Mouse (Mus musculus) liver, embryonic 14.5 days (tissue): ENCODE measurements around the gene Armc10. TPM values are rescaled to one million over a fixed set of nuclear protein-coding genes. Genes with fewer than 3 reads are reported as not detected.

Experiments
- ATAC-seq: fragments of 200-750 bp; cut with Nextera tagmentation; 2 replicates; pipeline ENCODE4 v1.8.0; 2017; ENCODE audit warnings: moderate number of reproducible peaks, mild to moderate bottlenecking, moderate library complexity; ENCODE audit not compliant: insufficient read depth
- DNase-seq, 3 experiments: peaks; one replicate each; pipeline ENCODE4 v3.0.0-alpha.2; 2012 to 2013; ENCODE audit warnings: low read depth in 3 of 3, low spot score in 3 of 3
- H3K27ac ChIP-seq: fragments of 300-500 bp; sonication (generic); 2 replicates; pipeline ENCODE4 v1.5.1; 2014; ENCODE audit warnings: moderate library complexity, mild to moderate bottlenecking, control low read depth, inconsistent platforms
- H3K27me3 ChIP-seq: fragments of 300-500 bp; sonication (generic); 2 replicates; pipeline ENCODE4 v1.6.1; 2014; ENCODE audit warnings: mild to moderate bottlenecking, low read length, moderate library complexity; ENCODE audit not compliant: control insufficient read depth, insufficient read depth
- H3K36me3 ChIP-seq: fragments of 300-500 bp; sonication (generic); replicated peaks from 2 replicates; pipeline ENCODE4 v1.6.1; 2014; ENCODE audit warnings: low read depth; ENCODE audit not compliant: control insufficient read depth, insufficient read depth
- H3K4me1 ChIP-seq, 2 experiments: fragments of 200-500 bp in 1 of 2; fragments of 300-500 bp in 1 of 2; sonication (generic) in 1 of 2; replicated peaks; 2 replicates each; pipeline ENCODE4 v1.6.1; 2012 to 2014; ENCODE audit warnings: antibody characterized with exemption in 1 of 2, inconsistent platforms in 1 of 2, low read length in 1 of 2; ENCODE audit not compliant: control insufficient read depth in 2 of 2, insufficient read depth in 2 of 2
- H3K4me2 ChIP-seq: fragments of 300-500 bp; sonication (generic); 2 replicates; pipeline ENCODE4 v1.6.1; 2014; ENCODE audit warnings: low read depth, mild to moderate bottlenecking, control low read depth, moderate library complexity
- H3K4me3 ChIP-seq, 2 experiments: fragments of 200-500 bp in 1 of 2; fragments of 300-500 bp in 1 of 2; sonication (generic) in 1 of 2; 2 replicates each; pipeline ENCODE4 v1.5.1; 2012 to 2014; ENCODE audit warnings: low read depth in 2 of 2, low read length in 2 of 2, mild to moderate bottlenecking in 2 of 2, control low read depth in 1 of 2, inconsistent platforms in 1 of 2, moderate library complexity in 1 of 2; ENCODE audit not compliant: insufficient read depth in 1 of 2
- H3K9ac ChIP-seq: fragments of 300-500 bp; sonication (generic); replicated peaks from 2 replicates; pipeline ENCODE4 v1.6.1; 2014; ENCODE audit warnings: mild to moderate bottlenecking, control low read depth, moderate library complexity
- H3K9me3 ChIP-seq: fragments of 300-500 bp; sonication (generic); 2 replicates; pipeline ENCODE4 v1.6.1; 2016; ENCODE audit warnings: low read length, mixed read lengths; ENCODE audit not compliant: control insufficient read depth
- CTCF ChIP-seq: IDR thresholded peaks from 2 replicates; pipeline ENCODE4 v1.5.1; 2016; ENCODE audit warnings: antibody characterized with exemption, low read depth, control low read depth
- EP300 ChIP-seq: IDR thresholded peaks from 2 replicates; pipeline ENCODE4 v1.6.1; 2016; ENCODE audit warnings: antibody characterized with exemption, low read depth
- WGBS: fragments of 180-500 bp; shearing (Covaris S2); extraction: QIAGEN DNeasy Blood & Tissue Kit; methylation state at CpG from one replicate; pipeline ENCODE4 v1.1.7; 2014; ENCODE audit not compliant: insufficient replicate concordance; 5-methylcytosine and 5-hydroxymethylcytosine counted together
- polyA plus RNA-seq, 2 experiments: library from polyadenylated mRNA; depleted of rRNA in 1 of 2; stranded (reverse) in 1 of 2; unstranded in 1 of 2; fragments of >200 nt; fragmentation: Nextera tagmentation in 1 of 2; extraction: Ambion mirVana in 1 of 2; gene quantifications; 2 replicates each; pipeline versions ENCODE4 v1.2.1 to v1.2.3; 2012 to 2014

Gene Armc10
- polyA plus RNA-seq, 2 experiments, result 7.2 to 9.0 TPM

- DNase-seq, result no peak
- H3K9ac ChIP-seq, result no peak overlapping the region
- H3K36me3 ChIP-seq, result no peaks in the 10 kb centered on the region
- H3K4me2 ChIP-seq, result no peak overlapping the region
- 89% methylated on average over 23 of the region's 23 CpGs for WGBS
- no peak overlapping the region for H3K4me3 ChIP-seq
- H3K27me3 ChIP-seq, result no peaks in the 10 kb centered on the region
- no peaks in the 10 kb centered on the region for H3K9me3 ChIP-seq
- H3K4me1 ChIP-seq, result peaks cover 7 to 8% of the 10 kb centered on the region in 2 experiments
- no peak for ATAC-seq
- TF ChIP-seq EP300 (no peak), CTCF (no peak)
- H3K27ac ChIP-seq, result no peak overlapping the region
Observed at GRCm38 (mm10) chr5:21675494-21675893, 29.9 kb downstream of the Armc10 start.

- H3K36me3 ChIP-seq, result no peaks in the 10 kb centered on the region
Observed at GRCm38 (mm10) chr5:21677939-21678338, 32.3 kb downstream of the Armc10 start.

GRCm38 (mm10) chr5:21678363-21678762 is 32.8 kb downstream of the Armc10 start:
- no peak overlapping the region for H3K9ac ChIP-seq
- TF ChIP-seq EP300 (no peak), CTCF (no peak)
- no peaks in the 10 kb centered on the region for H3K36me3 ChIP-seq
- no peak overlapping the region for H3K4me3 ChIP-seq
- no peak overlapping the region for H3K4me2 ChIP-seq
- peaks cover 3 to 4% of the 10 kb centered on the region in 2 experiments for H3K4me1 ChIP-seq
- 82% methylated on average over 9 of the region's 9 CpGs for WGBS
- no peak for ATAC-seq
- DNase-seq, result no peak
- no peaks in the 10 kb centered on the region for H3K9me3 ChIP-seq
- no peak overlapping the region for H3K27ac ChIP-seq
- H3K27me3 ChIP-seq, result no peaks in the 10 kb centered on the region

More at GRCm38 (mm10) chr5:21677939-21678338, 32.3 kb downstream of the Armc10 start:
- TF ChIP-seq EP300, result no peak
- TF ChIP-seq CTCF, result no peak
- H3K4me2 ChIP-seq, result no peak overlapping the region
- DNase-seq, result no peak
- ATAC-seq, result no peak
- no peaks in the 10 kb centered on the region for H3K9me3 ChIP-seq
- 76% methylated on average over 6 of the region's 6 CpGs for WGBS
- peaks cover 5 to 6% of the 10 kb centered on the region in 2 experiments for H3K4me1 ChIP-seq
- H3K27ac ChIP-seq, result no peak overlapping the region
- H3K9ac ChIP-seq, result no peak overlapping the region
- H3K4me3 ChIP-seq, result no peak overlapping the region
- H3K27me3 ChIP-seq, result no peaks in the 10 kb centered on the region

DNA sequence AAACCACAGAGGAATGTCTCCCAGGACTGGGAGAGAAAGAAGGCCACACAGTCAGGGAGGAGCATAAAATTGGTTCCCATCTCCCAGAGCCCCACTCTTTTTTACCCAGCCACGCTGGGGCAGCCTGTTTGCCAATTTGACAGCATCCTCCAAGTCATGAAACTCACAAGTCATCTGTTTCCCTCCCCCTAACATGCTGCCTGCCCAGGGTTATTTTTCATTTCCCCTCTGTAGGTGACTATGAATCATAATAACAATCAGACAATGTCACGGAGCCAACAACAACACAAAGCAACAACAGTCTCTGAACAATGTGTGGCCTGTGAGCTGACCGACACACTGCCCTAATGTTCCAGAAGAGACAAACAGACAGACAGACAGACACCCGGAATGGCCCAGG is 34.4 kb downstream of the Armc10 start:
- ATAC-seq, result no peak
- WGBS, result 76% methylated on average over 4 of the region's 4 CpGs
- Histone ChIP-seq H3K9ac (no peak overlapping the region), H3K27ac (no peak overlapping the region), H3K4me2 (no peak overlapping the region), H3K36me3 (no peaks in the 10 kb centered on the region), H3K27me3 (no peaks in the 10 kb centered on the region), H3K9me3 (no peaks in the 10 kb centered on the region), H3K4me1 (no peaks in the 10 kb centered on the region; a peak in 2 of 4 replicates), H3K4me3 (no peak overlapping the region)
- TF ChIP-seq EP300, result no peak
- TF ChIP-seq CTCF, result no peak
- DNase-seq, result no peak

DNA sequence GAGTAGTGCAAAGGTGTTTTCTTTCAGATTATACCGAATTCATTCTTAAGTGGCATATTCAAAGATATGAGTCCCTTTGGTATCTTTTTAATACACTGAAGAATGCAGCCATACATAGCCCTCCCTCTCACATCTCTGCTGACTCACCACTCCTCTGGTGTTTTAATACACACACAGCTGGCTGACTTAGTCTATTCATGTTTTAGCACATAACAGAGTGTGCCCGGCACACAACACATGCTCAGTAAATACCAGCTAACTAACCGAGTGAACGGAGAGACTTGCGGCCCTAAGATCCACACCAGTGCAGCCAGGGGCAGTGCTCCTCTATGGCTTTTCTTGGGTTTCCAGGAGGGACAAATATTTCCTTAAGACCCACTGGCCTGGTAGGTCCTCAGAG is 35.3 kb downstream of the Armc10 start:
- no peak overlapping the region for H3K4me2 ChIP-seq
- WGBS, result 63% methylated on average over 5 of the region's 5 CpGs
- TF ChIP-seq EP300 (no peak), CTCF (no peak)
- no peak overlapping the region for H3K27ac ChIP-seq
- H3K4me1 ChIP-seq, result no peaks in the 10 kb centered on the region; a peak in 2 of 4 replicates
- no peak overlapping the region for H3K4me3 ChIP-seq
- DNase-seq, result no peak
- no peak overlapping the region for H3K9ac ChIP-seq
- H3K27me3 ChIP-seq, result no peaks in the 10 kb centered on the region
- no peaks in the 10 kb centered on the region for H3K36me3 ChIP-seq
- H3K9me3 ChIP-seq, result no peaks in the 10 kb centered on the region
- ATAC-seq, result no peak
